Mouse (Mus musculus) forebrain, embryonic 10.5 days (tissue): ENCODE measurements at regions not wholly inside any gene's neighbourhood (a gene's known extent, or its start where the extent isn't known, plus 50 kb on each side); places are given as distances from the start of the nearest gene placed in this dataset.

Source experiments
- DNase-seq: peaks from one replicate; pipeline ENCODE4 v3.0.0-alpha.2; 2017; ENCODE audit warnings: low spot score; ENCODE audit errors: extremely low spot score
- H3K27ac ChIP-seq: fragments of 300-500 bp; sonication (generic); 2 replicates; pipeline ENCODE4 v1.5.1; 2016; ENCODE audit warnings: mild to moderate bottlenecking
- H3K27me3 ChIP-seq: fragments of 300-500 bp; sonication (generic); 2 replicates; pipeline ENCODE4 v1.6.1; 2016; ENCODE audit warnings: mild to moderate bottlenecking; ENCODE audit not compliant: poor library complexity, severe bottlenecking
- H3K36me3 ChIP-seq: fragments of 300-500 bp; sonication (generic); replicated peaks from 2 replicates; pipeline ENCODE4 v1.6.1; 2016; ENCODE audit warnings: mild to moderate bottlenecking, moderate library complexity
- H3K4me1 ChIP-seq: fragments of 300-500 bp; sonication (generic); 2 replicates; pipeline ENCODE4 v1.6.1; 2016
- H3K4me3 ChIP-seq: fragments of 300-500 bp; sonication (generic); 2 replicates; pipeline ENCODE4 v1.5.1; 2016; ENCODE audit warnings: mild to moderate bottlenecking, moderate library complexity
- H3K9me3 ChIP-seq: fragments of 300-500 bp; sonication (generic); 2 replicates; pipeline ENCODE4 v1.6.1; 2016; ENCODE audit warnings: mild to moderate bottlenecking, moderate library complexity
- WGBS: fragments of 180-500 bp; shearing (Covaris S2); methylation state at CpG from one replicate; pipeline ENCODE4 v1.1.7; 2016; 5-methylcytosine and 5-hydroxymethylcytosine counted together

DNA sequence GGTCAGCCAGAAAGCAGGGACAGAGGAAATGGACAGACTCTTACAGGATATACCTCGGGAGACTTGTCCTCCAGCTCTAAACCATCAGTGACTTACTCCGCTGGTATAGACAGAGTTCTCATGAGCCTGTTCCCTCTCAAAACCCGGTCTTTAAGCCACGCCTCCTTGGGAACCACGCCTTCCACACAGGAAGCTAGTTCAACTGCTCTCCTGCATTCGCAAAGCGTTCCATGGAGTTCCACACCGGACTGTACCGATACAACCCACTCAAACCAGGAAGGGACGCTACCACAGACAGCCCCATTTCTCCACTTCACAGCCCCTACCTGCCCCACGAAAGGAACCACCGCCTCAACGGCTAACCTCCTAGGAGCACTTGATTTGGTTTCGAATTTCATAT is 50.1 kb upstream of the Cplx2 start:
- no peak for DNase-seq
- no peaks in the 10 kb centered on the region for H3K36me3 ChIP-seq
- H3K4me1 ChIP-seq: peaks cover 43% of the 10 kb centered on the region
- no peaks in the 10 kb centered on the region for H3K9me3 ChIP-seq
- WGBS: 86% methylated on average over 14 of the region's 14 CpGs
- no peak overlapping the region for H3K4me3 ChIP-seq
- H3K27ac ChIP-seq: no peak overlapping the region
- peaks cover 8% of the 10 kb centered on the region; the same call in 1 of the 2 replicates for H3K27me3 ChIP-seq
